In genomic region chr2:50110167-50110566, GRCm38 (mm10) we compare ENCODE assay signal across 8 mouse cellular contexts. TPM values are rescaled to one million over a fixed set of nuclear protein-coding genes. Genes with fewer than 3 reads are reported as not detected.
DNase-seq lines count a peak whose midpoint lies in the region; ATAC-seq lines count a peak whose summit lies in the region.

No protein-coding gene starts in this region.

- WGBS in hindbrain, embryonic 10.5 days: 61% methylated on average over 10 of the region's 10 CpGs
- WGBS in hindbrain, embryonic 11.5 days: 53% methylated on average over 10 of the region's 10 CpGs
- WGBS in stomach, embryonic 14.5 days: 24% methylated on average over 10 of the region's 10 CpGs
- WGBS in forebrain, embryonic 14.5 days: 67% methylated on average over 10 of the region's 10 CpGs

- no peaks in the 10 kb centered on the region for H3K36me3 ChIP-seq in hindbrain, embryonic 10.5 days
- H3K36me3 ChIP-seq in hindbrain, embryonic 11.5 days (ENCODE audit: control insufficient read depth, insufficient read depth, low read length): no peaks in the 10 kb centered on the region
- H3K36me3 ChIP-seq in stomach, embryonic 14.5 days (ENCODE audit: control insufficient read depth, insufficient read depth, low read length): no peaks in the 10 kb centered on the region
- H3K36me3 ChIP-seq in forebrain, embryonic 14.5 days (ENCODE audit: control insufficient read depth, insufficient read depth, low read length): no peaks in the 10 kb centered on the region

- H3K27me3 ChIP-seq in hindbrain, embryonic 10.5 days (ENCODE audit: insufficient read depth, poor library complexity, severe bottlenecking): no peaks in the 10 kb centered on the region
- no peaks in the 10 kb centered on the region for H3K27me3 ChIP-seq in hindbrain, embryonic 11.5 days (ENCODE audit: control insufficient read depth, insufficient read depth, low read length)
- no peaks in the 10 kb centered on the region for H3K27me3 ChIP-seq in stomach, embryonic 14.5 days (ENCODE audit: control insufficient read depth, insufficient read depth, low read length)
- no peaks in the 10 kb centered on the region for H3K27me3 ChIP-seq in forebrain, embryonic 14.5 days (replicated peaks; ENCODE audit: control insufficient read depth, insufficient read depth, low read length)

- H3K4me1 ChIP-seq in hindbrain, embryonic 10.5 days (replicated peaks): peaks cover 9% of the 10 kb centered on the region; the same call in 1 of the 2 replicates
- H3K4me1 ChIP-seq in hindbrain, embryonic 11.5 days (replicated peaks; ENCODE audit: control insufficient read depth, insufficient read depth, low read length): no peaks in the 10 kb centered on the region
- H3K4me1 ChIP-seq in stomach, embryonic 14.5 days (ENCODE audit: control insufficient read depth, insufficient read depth, low read length): peaks cover 4% of the 10 kb centered on the region; the same call in 1 of the 2 replicates
- peaks cover 4% of the 10 kb centered on the region; the same call in 1 of the 2 replicates for H3K4me1 ChIP-seq in forebrain, embryonic 14.5 days (ENCODE audit: control insufficient read depth, insufficient read depth, low read length)

- intact Hi-C loops in left cerebral cortex, postnatal 36 days (cut with DNase I): no loop called here

- no peak overlapping the region for H3K4me3 ChIP-seq in hindbrain, embryonic 10.5 days
- H3K4me3 ChIP-seq in hindbrain, embryonic 11.5 days (ENCODE audit: low read depth, low read length): no peak overlapping the region
- H3K4me3 ChIP-seq in stomach, embryonic 14.5 days (ENCODE audit: low read depth, low read length): no peak overlapping the region
- no peak overlapping the region for H3K4me3 ChIP-seq in forebrain, embryonic 14.5 days (ENCODE audit: low read depth, low read length)

- no peak overlapping the region for H3K9ac ChIP-seq in hindbrain, embryonic 11.5 days (ENCODE audit: low read depth, low read length)
- no peak overlapping the region for H3K9ac ChIP-seq in stomach, embryonic 14.5 days (replicated peaks; ENCODE audit: low read depth, low read length)
- no peak overlapping the region for H3K9ac ChIP-seq in forebrain, embryonic 14.5 days (ENCODE audit: low read length)

- H3K27ac ChIP-seq in hindbrain, embryonic 10.5 days: no peak overlapping the region
- H3K27ac ChIP-seq in hindbrain, embryonic 11.5 days (ENCODE audit: low read depth, low read length): no peak overlapping the region
- peak overlapping the region; percentile 66 for H3K27ac ChIP-seq in stomach, embryonic 14.5 days (ENCODE audit: low read length)
- H3K27ac ChIP-seq in forebrain, embryonic 14.5 days (ENCODE audit: low read depth, low read length): no peak overlapping the region

- no peak overlapping the region for H3K4me2 ChIP-seq in hindbrain, embryonic 11.5 days (replicated peaks; ENCODE audit: low read depth, low read length)
- H3K4me2 ChIP-seq in stomach, embryonic 14.5 days (replicated peaks; ENCODE audit: low read depth, low read length): no peak overlapping the region
- H3K4me2 ChIP-seq in forebrain, embryonic 14.5 days (ENCODE audit: low read length): no peak overlapping the region

- DNase-seq in hindbrain, embryonic 10.5 days (ENCODE audit: low spot score): peak; percentile 20
- DNase-seq in hindbrain, embryonic 11.5 days (ENCODE audit: low spot score): no peak
- peak; percentile 74 for DNase-seq in brain, adult 2 months (ENCODE audit: low read depth, low spot score)
- peak; percentile 8 to 20 for DNase-seq in heart, adult 9 months (ENCODE audit: low spot score in 2 of 2)
- DNase-seq in left cerebral cortex, postnatal 36 days (ENCODE audit: low spot score in 2 of 2): peak; percentile 27 to 29
- DNase-seq in adrenal gland, adult 2 months: no peak
- no peak for DNase-seq in forebrain, embryonic 14.5 days (ENCODE audit: low spot score)

- H3K9me3 ChIP-seq in hindbrain, embryonic 10.5 days: no peaks in the 10 kb centered on the region
- H3K9me3 ChIP-seq in hindbrain, embryonic 11.5 days (ENCODE audit: control insufficient read depth, low read length): no peaks in the 10 kb centered on the region
- no peaks in the 10 kb centered on the region for H3K9me3 ChIP-seq in stomach, embryonic 14.5 days (ENCODE audit: control insufficient read depth, low read depth, low read length)
- H3K9me3 ChIP-seq in forebrain, embryonic 14.5 days (replicated peaks; ENCODE audit: control insufficient read depth, low read length): no peaks in the 10 kb centered on the region

- ATAC-seq in hindbrain, embryonic 11.5 days (ENCODE audit: low FRiP score): no peak
- ATAC-seq in stomach, embryonic 14.5 days (ENCODE audit: insufficient number of reproducible peaks, insufficient read depth, low FRiP score, low read depth): 0 out of 2 replicates have a peak, but pooled peaks have one; percentile 24
- ATAC-seq in forebrain, embryonic 14.5 days: no peak

RNA-seq across cellular contexts. Expression of gene Lypd6, which starts 43.9 kb away (rescaled TPM):
- polyA plus RNA-seq in hindbrain, embryonic 10.5 days (2016; fragmentation: Nextera tagmentation; extraction: Ambion mirVana): 4.0 and 6.3 TPM in 2 replicates
- polyA plus RNA-seq in hindbrain, embryonic 11.5 days (2014; fragmentation: Nextera tagmentation; extraction: Ambion mirVana): 5.3 and 5.5 TPM in 2 replicates
- 10 to 100 TPM; 19.1 to 24.1 TPM for total RNA-seq in left cerebral cortex, postnatal 36 days (2021)
- 28.6 and 31.2 TPM in 2 replicates for polyA plus RNA-seq in stomach, embryonic 14.5 days (2014; fragmentation: Nextera tagmentation; extraction: Ambion mirVana)
- total RNA-seq in adrenal gland, adult 2 months (2021): 10 to 100 TPM in 1 of 2 experiments, 1 to 10 TPM in 1; 7.3 to 26.6 TPM
- 40.8 and 62.2 TPM in 2 replicates for polyA plus RNA-seq in adrenal gland, adult 2 months (2012; rRNA removed)
- 15.9 and 16.5 TPM in 2 replicates for polyA plus RNA-seq in forebrain, embryonic 14.5 days (2014; fragmentation: Nextera tagmentation; extraction: Ambion mirVana)

Comparison
In these comparisons a context has a peak if more than half of its experiments do, and no peak if none do; other contexts are left out.
1. DNase-seq: peak in hindbrain, embryonic 10.5 days (single experiment), brain, adult 2 months (single experiment), heart, adult 9 months (2 of 2) and left cerebral cortex, postnatal 36 days (2 of 2); none in hindbrain, embryonic 11.5 days (single experiment), adrenal gland, adult 2 months (single experiment) and forebrain, embryonic 14.5 days (single experiment).